Mouse (Mus musculus) spleen, embryonic (tissue): Measurements from ENCODE around the gene Hfe2.

Experiments used
- CTCF ChIA-PET: fragments of 350-600 bp; sonication (Branson Sonifier 250); formaldehyde crosslinking; loops from one replicate; lab custom pipeline; 2022; lab: Charles Lee

The Hfe2 gene

GRCm38 (mm10) chr3:96569966-96570605, 45.1 kb downstream of the Hfe2 start:
- CTCF ChIA-PET = no interaction called here

DNA sequence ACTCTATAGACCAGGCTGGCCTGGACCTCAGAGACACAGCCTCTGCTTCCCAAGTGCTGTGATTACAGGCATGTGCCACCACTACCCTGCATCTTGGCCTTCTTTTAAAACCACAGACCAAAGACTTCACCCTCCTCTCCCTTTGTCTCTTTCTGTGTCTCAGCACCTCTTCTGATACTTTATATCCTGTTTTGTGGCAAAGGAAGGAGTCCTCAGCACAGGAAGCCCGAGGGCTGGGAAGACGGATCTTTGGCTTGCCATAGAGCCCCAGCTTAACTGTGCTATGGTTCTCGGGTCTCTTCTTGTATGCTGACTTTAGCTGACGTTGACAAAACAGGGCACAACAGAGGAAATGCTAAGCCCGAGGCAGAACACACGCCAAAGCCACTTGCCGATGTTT, 45.7 kb downstream of the Hfe2 start:
- CTCF ChIA-PET = no interaction called here

DNA sequence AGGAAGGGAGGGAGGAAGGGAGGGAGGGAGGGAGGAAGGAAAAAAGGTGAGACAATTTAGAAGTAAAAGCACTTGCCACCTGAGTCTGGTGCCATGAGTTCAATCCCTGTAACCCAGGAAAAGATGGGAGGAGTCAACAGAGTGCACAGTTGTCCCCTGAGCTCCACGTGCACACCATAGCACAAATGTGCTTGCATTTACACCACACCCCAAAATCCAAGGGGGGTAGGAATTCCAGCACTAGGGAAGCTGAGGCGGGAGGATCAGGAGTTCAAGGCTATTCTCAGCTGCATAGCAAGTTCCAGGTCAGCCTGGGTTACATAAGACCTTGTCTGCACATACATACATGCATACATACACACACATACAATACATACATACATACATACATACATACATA, 46.4 kb downstream of the Hfe2 start:
- CTCF ChIA-PET = interaction anchor here (0.5 kb wide), 1 partner anchor 23 kb away, joined by 11 read pairs; the partner anchor contains the start of gene Polr3gl

- CTCF ChIA-PET = interaction anchor here (0.5 kb wide), 1 partner anchor 22 kb away, joined by 11 read pairs; the partner anchor contains the start of gene Polr3gl
Measured at GRCm38 (mm10) chr3:96571896-96572698, 47.1 kb downstream of the Hfe2 start.

DNA sequence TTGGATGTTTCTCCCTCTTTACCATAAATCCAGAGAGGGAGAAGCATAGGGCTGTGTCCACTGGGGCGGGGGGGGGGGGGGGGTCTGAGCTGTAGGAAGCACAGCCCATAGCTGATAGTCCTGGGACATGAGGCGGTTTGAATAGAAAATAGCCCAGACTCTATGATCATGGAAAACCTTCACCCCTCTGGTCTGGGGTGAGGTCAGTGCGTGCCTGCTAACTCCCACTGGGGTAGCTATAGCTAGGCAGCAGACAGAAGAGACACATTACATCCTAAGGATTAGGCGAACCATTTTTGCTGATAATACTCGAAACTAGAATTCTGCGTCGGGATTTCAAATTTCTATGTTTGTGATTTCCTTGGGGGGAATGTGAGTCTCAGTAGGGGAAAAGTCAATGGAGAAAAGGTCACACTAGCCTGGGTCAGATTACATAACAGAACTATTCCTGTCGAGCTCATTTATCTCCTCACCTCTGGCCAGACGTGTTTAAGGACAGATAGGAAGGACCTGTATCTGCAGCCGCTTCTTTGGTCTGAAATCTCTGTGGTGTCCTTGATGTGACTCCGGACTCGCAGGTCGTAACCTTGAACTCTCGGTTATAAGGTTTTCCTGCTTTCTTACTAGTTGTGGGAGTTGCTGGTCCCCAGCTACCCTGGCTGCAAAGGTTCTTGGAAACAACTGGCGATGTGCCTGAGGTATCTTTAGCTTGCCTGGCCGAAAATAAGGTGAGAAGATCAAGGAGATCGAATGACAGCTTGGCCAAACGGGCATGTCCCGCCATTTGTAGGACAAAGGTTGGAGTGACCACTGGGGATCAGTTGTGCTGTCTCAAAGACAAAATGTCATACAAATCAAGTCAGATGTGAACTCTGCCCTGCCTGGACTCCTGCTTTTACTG, 48.9 kb downstream of the Hfe2 start:
- CTCF ChIA-PET = interaction anchor here (0.6 kb wide), 1 partner anchor 103 kb away, joined by 3 read pairs; no protein-coding TSS in a partner anchor

DNA sequence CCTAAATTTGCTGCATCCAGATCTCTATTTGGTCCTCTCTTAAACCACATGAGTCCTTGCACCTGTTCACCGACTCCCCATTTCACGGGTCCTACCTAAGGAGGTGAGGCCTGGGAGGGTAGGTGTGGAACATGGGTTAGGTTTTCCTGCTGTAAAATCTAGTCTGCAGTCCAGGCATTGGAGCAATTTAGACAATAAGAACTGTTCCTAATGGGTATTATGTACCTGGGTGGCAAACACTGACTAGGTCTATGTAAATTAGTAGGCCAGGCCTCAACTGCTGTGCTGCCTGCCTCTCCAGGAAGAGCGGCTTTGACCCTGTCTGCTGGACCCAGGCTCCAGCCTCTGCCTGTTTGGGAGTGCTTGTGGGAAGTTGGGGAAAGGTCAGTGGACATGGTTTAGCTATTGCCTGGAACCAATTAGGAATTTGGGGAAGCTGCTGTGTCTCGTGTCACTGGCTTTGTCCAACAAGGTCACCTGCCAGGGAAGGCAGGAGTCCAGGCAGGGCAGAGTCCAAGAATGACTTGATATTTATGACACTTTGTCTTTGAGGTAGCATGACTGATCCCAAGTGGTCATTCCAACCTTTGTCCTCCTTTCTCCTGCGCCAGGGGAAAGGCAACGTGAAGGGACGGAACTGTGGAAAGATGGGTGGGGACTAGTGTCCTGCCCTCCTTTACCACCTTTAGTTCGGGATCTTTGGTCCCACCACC, 50.5 kb downstream of the Hfe2 start:
- CTCF ChIA-PET = no interaction called here

- CTCF ChIA-PET = interaction anchor here (0.6 to 1.7 kb wide), 4 partner anchors 13 to 441 kb away, joined by 4 to 5 read pairs (median 4); partner anchors contain the start of gene Txnip
Measured at GRCm38 (mm10) chr3:96576005-96576658, 51.2 kb downstream of the Hfe2 start.

- CTCF ChIA-PET = interaction anchor here (0.6 to 1.7 kb wide), 5 partner anchors 14 to 442 kb away, joined by 3 to 5 read pairs (median 4); partner anchors contain the start of gene Txnip
Measured at GRCm38 (mm10) chr3:96576690-96577541, 51.9 kb downstream of the Hfe2 start, which contains the start of gene Gm16253. Gene Gm16253 (plus strand): TSS chr3:96576984.

GRCm38 (mm10) chr3:96577566-96577965, 52.6 kb downstream of the Hfe2 start:
- CTCF ChIA-PET = interaction anchor here (0.9 to 1.7 kb wide), 3 partner anchors 15 to 76 kb away, joined by 3 to 5 read pairs (median 4); no protein-coding TSS in a partner anchor
